Mouse (Mus musculus) lung, postnatal 4 days (tissue): Measurements from ENCODE around the gene Sema3a.

Experiments used
- DNase-seq, 2 experiments: peaks; one replicate each; pipeline ENCODE4 v3.0.0; 2021

Gene Sema3a

GRCm38 (mm10) chr5:13125241-13125692 is at the start of gene Sema3a:
TSS of gene Sema3a (plus strand) at chr5:13125414.
- DNase-seq, result no peak

- DNase-seq, result no peak
Measured at GRCm38 (mm10) chr5:13084777-13085439, 40.3 kb upstream of the Sema3a start.

DNA sequence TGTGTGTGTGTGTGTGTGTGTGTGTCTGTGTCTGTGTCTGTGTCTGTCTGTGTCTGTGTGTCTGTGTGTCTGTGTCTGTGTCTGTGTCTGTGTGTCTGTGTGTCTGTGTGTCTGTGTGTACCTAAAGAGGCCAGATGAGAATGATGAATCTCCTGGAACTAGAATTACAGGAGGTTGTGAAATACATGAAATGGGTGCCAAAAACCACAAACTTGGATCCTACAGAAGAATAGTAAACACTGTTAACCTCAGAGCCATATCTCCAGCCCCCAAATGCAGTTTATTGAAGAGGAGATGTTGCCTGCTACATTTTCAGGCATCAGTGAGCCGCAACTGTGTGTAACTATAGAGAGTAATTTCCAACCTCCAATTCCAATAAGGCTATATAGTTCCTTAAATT is 34.8 kb upstream of the Sema3a start:
- no peak for DNase-seq

- DNase-seq, result no peak
Measured at GRCm38 (mm10) chr5:13109522-13109921, 15.7 kb upstream of the Sema3a start.

DNA sequence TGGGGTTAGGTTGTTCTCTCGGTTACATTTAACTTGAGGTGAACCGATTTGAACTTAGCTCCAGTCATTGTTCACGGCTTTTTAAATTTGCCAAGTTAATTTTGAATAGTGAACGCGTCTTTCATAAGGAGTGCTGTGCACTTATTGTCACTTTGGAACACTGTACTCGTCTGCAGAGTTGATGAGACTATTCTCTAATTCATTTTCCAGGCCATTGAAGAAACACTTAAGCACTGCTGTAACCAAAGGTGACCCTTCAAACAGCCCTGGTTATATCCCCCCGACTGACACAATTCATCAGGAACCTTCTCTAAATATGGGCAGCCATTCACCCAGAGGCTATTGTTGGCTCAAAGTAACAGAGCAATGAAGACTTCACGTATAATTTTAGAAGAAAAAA is 8.0 kb upstream of the Sema3a start:
- DNase-seq, result no peak

DNA sequence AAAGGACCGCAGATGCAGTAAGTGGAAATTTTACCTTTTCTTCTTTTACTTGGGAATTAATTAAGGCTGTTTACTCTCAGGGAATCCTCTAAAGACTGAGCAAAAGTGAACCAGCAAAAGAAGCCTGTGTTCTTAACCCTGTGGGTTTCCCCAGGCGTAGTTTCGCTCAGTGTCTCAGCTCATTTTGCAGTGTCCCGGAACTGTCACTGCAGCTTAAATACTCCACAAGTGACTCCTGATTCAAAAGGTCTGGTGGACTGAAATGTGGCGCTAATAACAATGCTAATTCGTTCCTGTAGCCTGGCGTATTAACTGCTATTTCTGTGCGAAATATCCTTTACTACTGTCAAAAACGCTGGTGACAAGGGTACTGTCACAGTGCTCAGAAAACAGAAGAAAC is 543 bp downstream of the Sema3a start:
- DNase-seq, result peak in 1 of 2 experiments; percentile 18

- DNase-seq, result no peak
Measured at GRCm38 (mm10) chr5:13126196-13126595, 982 bp downstream of the Sema3a start.

- no peak for DNase-seq
Measured at GRCm38 (mm10) chr5:13127121-13127520, 1.9 kb downstream of the Sema3a start.

GRCm38 (mm10) chr5:13144733-13145457 is 19.7 kb downstream of the Sema3a start:
- DNase-seq, result no peak

- no peak for DNase-seq
Measured at GRCm38 (mm10) chr5:13149909-13150308, 24.7 kb downstream of the Sema3a start.

GRCm38 (mm10) chr5:13151002-13151401 is 25.8 kb downstream of the Sema3a start:
- no peak for DNase-seq

- no peak for DNase-seq
Measured at GRCm38 (mm10) chr5:13157761-13158612, 32.8 kb downstream of the Sema3a start.

- DNase-seq, result no peak
Measured at GRCm38 (mm10) chr5:13182186-13182585, 57.0 kb downstream of the Sema3a start.

- DNase-seq, result no peak
Measured at GRCm38 (mm10) chr5:13197886-13198285, 72.7 kb downstream of the Sema3a start.

- DNase-seq, result no peak
Measured at GRCm38 (mm10) chr5:13199709-13200108, 74.5 kb downstream of the Sema3a start.

- DNase-seq, result no peak
Measured at GRCm38 (mm10) chr5:13255353-13255752, 130.1 kb downstream of the Sema3a start.

- DNase-seq, result no peak
Measured at GRCm38 (mm10) chr5:13256321-13256720, 131.1 kb downstream of the Sema3a start.

GRCm38 (mm10) chr5:13263087-13263486 is 137.9 kb downstream of the Sema3a start:
- no peak for DNase-seq

GRCm38 (mm10) chr5:13263539-13263938 is 138.3 kb downstream of the Sema3a start:
- no peak for DNase-seq

DNA sequence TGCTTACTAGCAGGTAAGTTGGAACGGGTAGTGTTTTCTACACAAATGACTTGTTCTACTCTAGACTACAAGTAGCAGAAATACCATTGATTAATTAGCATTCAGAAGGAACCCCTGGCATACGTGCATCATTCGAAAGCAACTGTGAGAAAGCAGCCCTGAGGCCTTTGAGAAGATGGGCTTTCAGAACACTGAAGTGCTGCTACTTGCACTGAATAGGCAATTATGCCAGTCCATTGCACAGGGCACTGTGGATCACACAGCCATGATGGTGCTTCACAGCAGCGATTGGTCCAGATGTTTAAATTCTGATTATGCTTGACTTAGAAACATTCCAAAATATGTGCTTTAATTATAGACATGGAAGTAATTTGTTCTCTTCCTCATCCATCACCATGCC is 187.5 kb downstream of the Sema3a start:
- DNase-seq, result no peak

GRCm38 (mm10) chr5:13313977-13314376 is 188.8 kb downstream of the Sema3a start:
- DNase-seq, result no peak

- no peak for DNase-seq
Measured at GRCm38 (mm10) chr5:13318728-13319429, 193.7 kb downstream of the Sema3a start.

DNA sequence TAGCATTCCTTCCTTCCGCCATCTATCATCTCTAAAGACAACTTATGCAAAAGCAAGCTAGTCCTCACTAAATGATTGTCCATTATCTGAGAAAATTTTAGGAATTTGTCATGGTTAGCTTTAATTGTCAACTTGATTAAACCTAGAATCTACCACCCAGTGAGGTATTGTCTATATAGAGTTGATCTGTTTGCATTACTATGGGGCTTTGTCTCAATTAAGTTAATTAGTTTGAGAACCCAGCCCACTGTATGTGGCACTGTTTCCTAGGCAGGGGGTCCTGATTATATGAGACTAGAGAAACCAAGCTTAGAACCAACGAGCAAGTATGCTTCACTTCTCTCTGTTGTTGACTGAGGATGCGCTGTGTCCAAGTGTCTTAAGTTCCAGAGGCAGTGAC is 194.9 kb downstream of the Sema3a start:
- no peak for DNase-seq
